Comparison of ENCODE assay signal across 8 mouse cellular contexts in the genomic region with DNA sequence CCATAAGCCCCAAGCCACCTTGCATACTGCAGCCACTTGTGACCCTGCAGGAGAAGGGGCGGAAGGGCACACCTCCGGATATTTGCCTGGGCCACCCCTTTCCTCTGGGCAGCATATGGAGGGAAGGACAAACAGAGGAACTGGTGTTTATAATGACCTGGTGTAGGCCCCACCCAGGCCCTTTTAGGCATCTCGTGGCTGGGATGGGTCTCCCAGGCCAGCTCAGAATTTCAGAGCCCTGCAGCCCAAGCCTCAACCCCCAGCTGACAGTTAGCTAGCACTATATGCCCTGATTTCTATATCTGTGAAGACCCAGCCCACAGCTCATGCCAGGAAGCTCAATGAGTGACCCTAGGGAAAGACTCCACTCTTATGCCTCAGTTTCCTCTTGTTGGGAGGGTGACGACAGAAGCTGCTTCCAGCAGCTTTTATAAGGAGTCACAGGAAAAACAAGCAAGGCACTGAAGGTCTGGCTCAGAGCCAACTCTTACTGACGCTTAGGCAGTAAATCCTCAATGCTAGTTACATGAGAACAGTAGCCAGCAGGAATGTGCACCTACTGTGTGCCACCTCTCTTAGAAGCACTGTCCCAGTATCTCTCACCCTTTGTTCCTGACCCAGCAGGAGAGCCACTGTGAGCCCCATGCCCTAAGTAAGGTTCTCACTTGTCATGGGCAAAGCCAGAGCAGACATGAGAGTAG. TPM values are rescaled to one million over a fixed set of nuclear protein-coding genes. Genes with fewer than 3 reads are reported as not detected.
DNase-seq lines count a peak whose midpoint lies in the region; ATAC-seq and TF ChIP-seq lines count a peak whose summit lies in the region.

No protein-coding gene starts in this region.

- H3K36me3 ChIP-seq in heart, embryonic 10.5 days = peaks cover 38% of the 10 kb centered on the region
- H3K36me3 ChIP-seq in MEL (ENCODE audit: control insufficient read depth in 1 of 2, insufficient read depth in 2 of 2, low read length in 2 of 2) = no peaks in the 10 kb centered on the region; a peak in 1 of 4 replicates
- H3K36me3 ChIP-seq in hindbrain, embryonic 10.5 days = peaks cover 50% of the 10 kb centered on the region
- H3K36me3 ChIP-seq in limb, embryonic 15.5 days = peaks cover 23% of the 10 kb centered on the region

- no peak overlapping the region for H3K9ac ChIP-seq in MEL (ENCODE audit: control insufficient read depth, low read depth, low read length, poor library complexity, severe bottlenecking)
- H3K9ac ChIP-seq in limb, embryonic 15.5 days = no peak overlapping the region

- no peak for TF ChIP-seq EP300 in MEL (IDR thresholded peaks at IDR 0.05; ENCODE audit: low read depth in 1 of 2, low read length in 2 of 2)

- no peak overlapping the region for H3K4me3 ChIP-seq in heart, embryonic 10.5 days
- no peak overlapping the region for H3K4me3 ChIP-seq in MEL (ENCODE audit: control insufficient read depth in 1 of 2, insufficient read depth in 1 of 2, low read depth in 2 of 2, low read length in 2 of 2)
- no peak overlapping the region for H3K4me3 ChIP-seq in hindbrain, embryonic 10.5 days
- no peak overlapping the region for H3K4me3 ChIP-seq in limb, embryonic 15.5 days

- peak overlapping the region; percentile 50; the same call in 1 of the 2 replicates for H3K27ac ChIP-seq in heart, embryonic 10.5 days
- no peak overlapping the region for H3K27ac ChIP-seq in MEL (ENCODE audit: control insufficient read depth, low read depth, low read length)
- H3K27ac ChIP-seq in hindbrain, embryonic 10.5 days = peak overlapping the region; percentile 66; the same call in 1 of the 2 replicates
- peak overlapping the region; percentile 39 for H3K27ac ChIP-seq in limb, embryonic 15.5 days

- no peak for TF ChIP-seq POLR2A in MEL (IDR thresholded peaks at IDR 0.05; ENCODE audit: control insufficient read depth in 1 of 2, insufficient read depth in 1 of 2, low read depth in 1 of 2, low read length in 2 of 2, poor library complexity in 1 of 2)

- no peak overlapping the region; the same call in 1 of the 2 replicates for H3K4me2 ChIP-seq in limb, embryonic 15.5 days

- H3K9me3 ChIP-seq in heart, embryonic 10.5 days = no peaks in the 10 kb centered on the region
- no peaks in the 10 kb centered on the region for H3K9me3 ChIP-seq in MEL (replicated peaks; ENCODE audit: insufficient read depth, low read length)
- no peaks in the 10 kb centered on the region for H3K9me3 ChIP-seq in hindbrain, embryonic 10.5 days
- H3K9me3 ChIP-seq in limb, embryonic 15.5 days = no peaks in the 10 kb centered on the region

- no peak for TF ChIP-seq CTCF in MEL (IDR thresholded peaks at IDR 0.05 in 2 of 3, conservative IDR thresholded peaks at IDR 0.05 in 1 of 3; ENCODE audit: control insufficient read depth in 1 of 3, insufficient read depth in 1 of 3, low read depth in 2 of 3, low read length in 3 of 3, poor library complexity in 1 of 3, severe bottlenecking in 1 of 3)

- WGBS in heart, embryonic 10.5 days = 41% methylated on average over 5 of the region's 5 CpGs
- 63% methylated on average over 5 of the region's 5 CpGs for WGBS in hindbrain, embryonic 10.5 days
- WGBS in limb, embryonic 15.5 days = 31% methylated on average over 5 of the region's 5 CpGs

- no peaks in the 10 kb centered on the region for H3K27me3 ChIP-seq in heart, embryonic 10.5 days (ENCODE audit: insufficient read depth, poor library complexity, severe bottlenecking)
- H3K27me3 ChIP-seq in MEL (ENCODE audit: control insufficient read depth in 1 of 2, insufficient read depth in 2 of 2, low read length in 2 of 2) = no peaks in the 10 kb centered on the region
- H3K27me3 ChIP-seq in hindbrain, embryonic 10.5 days (ENCODE audit: insufficient read depth, poor library complexity, severe bottlenecking) = no peaks in the 10 kb centered on the region
- no peaks in the 10 kb centered on the region for H3K27me3 ChIP-seq in limb, embryonic 15.5 days

- TF ChIP-seq RAD21 in MEL (IDR thresholded peaks at IDR 0.05; ENCODE audit: low read depth, low read length) = no peak

- no peaks in the 10 kb centered on the region for H3K79me2 ChIP-seq in MEL (ENCODE audit: control insufficient read depth, insufficient read depth, low read length, poor library complexity)

- DNase-seq in heart, embryonic 10.5 days (ENCODE audit: low spot score) = no peak
- no peak for DNase-seq in heart, postnatal 25 days (ENCODE audit: low spot score)
- DNase-seq in MEL (ENCODE audit: low read depth, low spot score) = peak; percentile 19
- DNase-seq in hindbrain, embryonic 10.5 days (ENCODE audit: low spot score) = no peak
- DNase-seq in spleen, adult 12 weeks (ENCODE audit: low spot score) = no peak

- peaks cover 69% of the 10 kb centered on the region for H3K4me1 ChIP-seq in heart, embryonic 10.5 days
- H3K4me1 ChIP-seq in MEL (ENCODE audit: control insufficient read depth in 1 of 2, insufficient read depth in 2 of 2, low read length in 2 of 2) = peaks cover 0 to 4% of the 10 kb centered on the region in 2 experiments; a peak in 1 of 4 replicates
- peaks cover 57% of the 10 kb centered on the region for H3K4me1 ChIP-seq in hindbrain, embryonic 10.5 days (replicated peaks)
- H3K4me1 ChIP-seq in limb, embryonic 15.5 days = peaks cover 45% of the 10 kb centered on the region

- no peak for ATAC-seq in limb, embryonic 15.5 days (ENCODE audit: insufficient number of reproducible peaks, low FRiP score, low TSS enrichment, low read depth)
- no peak for ATAC-seq in granulocyte monocyte progenitor cell, adult 5-6 weeks (replicated peaks; ENCODE audit: poor library complexity, severe bottlenecking)
- ATAC-seq in frontal cortex, adult (ENCODE audit: low TSS enrichment) = no peak

- intact Hi-C loops in heart, postnatal 25 days (cut with DNase I) = no loop called here

TF ChIP-seq in MEL, 35 proteins besides CTCF, POLR2A, EP300 and RAD21:
- TF ChIP-seq RCOR1 (IDR thresholded peaks at IDR 0.05; ENCODE audit: low read depth, low read length) = no peak
- TF ChIP-seq ZKSCAN1 (IDR thresholded peaks at IDR 0.05; ENCODE audit: low read depth, low read length) = peak; percentile 87

RNA-seq across cellular contexts. Expression of a gene that starts 24.1 kb away (rescaled TPM):
- not detected in 2 replicates for polyA plus RNA-seq in heart, embryonic 10.5 days (2016; fragmentation: Nextera tagmentation; extraction: Ambion mirVana)
- total RNA-seq in heart, postnatal 25 days (2021) = not detected
- not detected in 2 replicates for total RNA-seq in MEL (2012; rRNA removed)
- polyA plus RNA-seq in MEL (2012; ENCODE audit: insufficient read depth in 1 of 2, insufficient read length in 2 of 2, low read depth in 1 of 2, low replicate concordance in 2 of 2, missing spikeins in 1 of 2) = not detected
- 0.10 TPM in 1 of 2 replicates, not detected in the other for polyA plus RNA-seq in hindbrain, embryonic 10.5 days (2016; fragmentation: Nextera tagmentation; extraction: Ambion mirVana)
- polyA plus RNA-seq in limb, embryonic 15.5 days (2015; fragmentation: Nextera tagmentation; extraction: Ambion mirVana) = 1.6 and 2.3 TPM in 2 replicates
- not detected in 2 replicates for total RNA-seq in granulocyte monocyte progenitor cell, adult 5-6 weeks (2014; fragmentation: Nextera tagmentation)
- total RNA-seq in granulocyte monocyte progenitor cell, adult 5-6 weeks (2017) = not detected in 2 replicates

RNA-seq across cellular contexts. Expression of a gene that starts 26.8 kb away (rescaled TPM):
- 24.5 and 29.7 TPM in 2 replicates for polyA plus RNA-seq in heart, embryonic 10.5 days (2016; fragmentation: Nextera tagmentation; extraction: Ambion mirVana)
- 10 to 100 TPM; 22.6 to 22.8 TPM for total RNA-seq in heart, postnatal 25 days (2021)
- total RNA-seq in MEL (2012; rRNA removed) = 6.4 and 7.2 TPM in 2 replicates
- 10 to 100 TPM in 1 of 2 experiments, not detected in 1; 45.9 TPM for polyA plus RNA-seq in MEL (2012; ENCODE audit: insufficient read depth in 1 of 2, insufficient read length in 2 of 2, low read depth in 1 of 2, low replicate concordance in 2 of 2, missing spikeins in 1 of 2)
- 34.0 and 44.0 TPM in 2 replicates for polyA plus RNA-seq in hindbrain, embryonic 10.5 days (2016; fragmentation: Nextera tagmentation; extraction: Ambion mirVana)
- polyA plus RNA-seq in limb, embryonic 15.5 days (2015; fragmentation: Nextera tagmentation; extraction: Ambion mirVana) = 26.3 and 28.3 TPM in 2 replicates
- 17.5 and 25.0 TPM in 2 replicates for total RNA-seq in granulocyte monocyte progenitor cell, adult 5-6 weeks (2014; fragmentation: Nextera tagmentation)
- total RNA-seq in granulocyte monocyte progenitor cell, adult 5-6 weeks (2017) = 3.4 and 3.9 TPM in 2 replicates

RNA-seq across cellular contexts. Expression of a gene that starts 26.9 kb away (rescaled TPM):
- 47.2 and 53.0 TPM in 2 replicates for polyA plus RNA-seq in heart, embryonic 10.5 days (2016; fragmentation: Nextera tagmentation; extraction: Ambion mirVana)
- 1 to 10 TPM; 8.4 to 8.8 TPM for total RNA-seq in heart, postnatal 25 days (2021)
- total RNA-seq in MEL (2012; rRNA removed) = 9.3 and 9.7 TPM in 2 replicates
- 10 to 100 TPM in 1 of 2 experiments, not detected in 1; 26.6 TPM for polyA plus RNA-seq in MEL (2012; ENCODE audit: insufficient read depth in 1 of 2, insufficient read length in 2 of 2, low read depth in 1 of 2, low replicate concordance in 2 of 2, missing spikeins in 1 of 2)
- 51.8 and 66.0 TPM in 2 replicates for polyA plus RNA-seq in hindbrain, embryonic 10.5 days (2016; fragmentation: Nextera tagmentation; extraction: Ambion mirVana)
- 33.7 and 34.9 TPM in 2 replicates for polyA plus RNA-seq in limb, embryonic 15.5 days (2015; fragmentation: Nextera tagmentation; extraction: Ambion mirVana)
- 3.2 and 3.7 TPM in 2 replicates for total RNA-seq in granulocyte monocyte progenitor cell, adult 5-6 weeks (2014; fragmentation: Nextera tagmentation)
- 3.4 and 6.4 TPM in 2 replicates for total RNA-seq in granulocyte monocyte progenitor cell, adult 5-6 weeks (2017)

RNA-seq across cellular contexts. Expression of a gene that starts 30.4 kb away (rescaled TPM):
- polyA plus RNA-seq in heart, embryonic 10.5 days (2016; fragmentation: Nextera tagmentation; extraction: Ambion mirVana) = not detected in 2 replicates
- not detected for total RNA-seq in heart, postnatal 25 days (2021)
- not detected in 2 replicates for total RNA-seq in MEL (2012; rRNA removed)
- not detected for polyA plus RNA-seq in MEL (2012; ENCODE audit: insufficient read depth in 1 of 2, insufficient read length in 2 of 2, low read depth in 1 of 2, low replicate concordance in 2 of 2, missing spikeins in 1 of 2)
- not detected in 2 replicates for polyA plus RNA-seq in hindbrain, embryonic 10.5 days (2016; fragmentation: Nextera tagmentation; extraction: Ambion mirVana)
- not detected in 2 replicates for polyA plus RNA-seq in limb, embryonic 15.5 days (2015; fragmentation: Nextera tagmentation; extraction: Ambion mirVana)
- not detected in 2 replicates for total RNA-seq in granulocyte monocyte progenitor cell, adult 5-6 weeks (2014; fragmentation: Nextera tagmentation)
- total RNA-seq in granulocyte monocyte progenitor cell, adult 5-6 weeks (2017) = not detected in 2 replicates

RNA-seq across cellular contexts. Expression of a gene that starts 48.5 kb away (rescaled TPM):
- not detected in 2 replicates for polyA plus RNA-seq in heart, embryonic 10.5 days (2016; fragmentation: Nextera tagmentation; extraction: Ambion mirVana)
- not detected for total RNA-seq in heart, postnatal 25 days (2021)
- not detected in 2 replicates for total RNA-seq in MEL (2012; rRNA removed)
- polyA plus RNA-seq in MEL (2012; ENCODE audit: insufficient read depth in 1 of 2, insufficient read length in 2 of 2, low read depth in 1 of 2, low replicate concordance in 2 of 2, missing spikeins in 1 of 2) = not detected
- not detected in 2 replicates for polyA plus RNA-seq in hindbrain, embryonic 10.5 days (2016; fragmentation: Nextera tagmentation; extraction: Ambion mirVana)
- not detected in 2 replicates for polyA plus RNA-seq in limb, embryonic 15.5 days (2015; fragmentation: Nextera tagmentation; extraction: Ambion mirVana)
- total RNA-seq in granulocyte monocyte progenitor cell, adult 5-6 weeks (2014; fragmentation: Nextera tagmentation) = not detected in 2 replicates
- not detected in 2 replicates for total RNA-seq in granulocyte monocyte progenitor cell, adult 5-6 weeks (2017)
